8 mouse cellular contexts compared by ENCODE assay signal in the genomic region with DNA sequence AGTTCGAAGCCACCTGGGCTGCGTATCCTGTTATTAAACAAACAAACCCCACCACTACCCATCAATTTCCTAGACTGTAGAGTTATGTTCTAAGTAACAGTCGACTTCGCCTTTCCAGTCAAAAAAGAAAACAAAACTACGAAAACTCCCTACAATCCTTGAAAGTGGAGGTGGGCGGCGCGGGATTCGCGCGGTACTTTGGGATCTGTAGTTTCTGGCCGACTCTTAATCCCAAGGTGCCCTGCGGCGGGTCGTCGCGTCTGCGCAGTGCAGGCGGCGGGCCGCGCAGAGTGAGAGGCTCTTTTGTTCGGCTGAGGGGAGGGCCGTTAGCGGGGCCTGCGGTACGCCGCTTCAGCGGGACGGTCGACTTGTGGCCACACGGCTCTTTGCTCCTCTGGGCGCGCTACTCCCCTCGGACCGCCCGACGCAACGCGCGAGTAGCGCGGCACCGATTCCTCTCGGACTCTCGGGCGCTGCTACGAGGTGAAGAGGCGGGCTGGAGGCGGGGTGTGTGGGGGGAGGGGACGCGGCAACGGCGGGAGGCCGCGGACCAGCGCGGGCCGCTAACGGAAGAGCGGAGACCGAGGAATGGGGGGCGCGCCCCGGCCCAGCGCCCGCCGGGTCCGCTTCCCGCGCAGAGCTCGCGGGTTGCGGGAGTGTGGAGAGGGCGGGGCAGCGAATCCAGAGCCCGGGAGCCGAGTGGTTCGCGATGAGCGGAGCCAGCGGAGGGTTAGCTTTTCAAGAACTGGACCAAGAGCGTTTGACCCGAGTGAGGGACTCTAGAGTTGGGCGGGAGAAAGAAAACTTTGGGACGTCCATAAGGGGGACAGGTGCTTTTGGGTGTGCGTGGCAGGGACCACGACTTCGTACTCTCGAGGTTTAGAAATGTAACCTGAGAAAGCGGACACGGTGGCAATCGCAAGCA. TPM values are rescaled to one million over a fixed set of nuclear protein-coding genes. Genes with fewer than 3 reads are reported as not detected.
DNase-seq lines count a peak whose midpoint lies in the region; ATAC-seq lines count a peak whose summit lies in the region.

A gene (plus strand): TSS at position 257 of the 925 bp plus-strand sequence.

- H3K9ac ChIP-seq in heart, embryonic 14.5 days (ENCODE audit: low read length), result peak within 1 kb of the TSS; percentile 86
- H3K9ac ChIP-seq in liver, embryonic 13.5 days, result peak within 1 kb of the TSS; percentile 93
- H3K9ac ChIP-seq in stomach, embryonic 16.5 days (ENCODE audit: low read length), result peak within 1 kb of the TSS; percentile 96

- H3K9me3 ChIP-seq in heart, embryonic 14.5 days (ENCODE audit: control insufficient read depth, low read length), result no peaks in the 10 kb centered on the region
- H3K9me3 ChIP-seq in liver, embryonic 13.5 days (replicated peaks), result no peaks in the 10 kb centered on the region
- H3K9me3 ChIP-seq in stomach, embryonic 16.5 days (replicated peaks; ENCODE audit: control insufficient read depth, low read length), result no peaks in the 10 kb centered on the region

- WGBS in heart, embryonic 14.5 days, result under 1% methylated on average over 92 of the region's 93 CpGs
- under 1% methylated on average over 92 of the region's 93 CpGs for WGBS in liver, embryonic 13.5 days (ENCODE audit: insufficient replicate concordance)
- WGBS in stomach, embryonic 16.5 days, result under 1% methylated on average over 93 of the region's 93 CpGs

- peak within 1 kb of the TSS; percentile 84 for H3K4me2 ChIP-seq in heart, embryonic 14.5 days (ENCODE audit: low read length)
- peak within 1 kb of the TSS; percentile 88 for H3K4me2 ChIP-seq in liver, embryonic 13.5 days
- H3K4me2 ChIP-seq in stomach, embryonic 16.5 days (ENCODE audit: low read depth, low read length), result peak within 1 kb of the TSS; percentile 81

- DNase-seq in CD4-positive, CD25-positive, alpha-beta regulatory T cell, adult 2 months (ENCODE audit: low read depth, low spot score), result peak; percentile 93
- peak; percentile 78 for DNase-seq in fibroblast of lung, adult 2 months (ENCODE audit: low read depth)
- peak; percentile 95 for DNase-seq in kidney, postnatal 14 days
- peak; percentile 85 for DNase-seq in liver, embryonic 13.5 days
- peak; percentile 93 for DNase-seq in neural tube, embryonic 10.5 days (ENCODE audit: extremely low spot score, low spot score)

- no peaks in the 10 kb centered on the region for H3K27me3 ChIP-seq in heart, embryonic 14.5 days (ENCODE audit: control insufficient read depth, insufficient read depth, low read length)
- H3K27me3 ChIP-seq in liver, embryonic 13.5 days, result no peaks in the 10 kb centered on the region
- no peaks in the 10 kb centered on the region for H3K27me3 ChIP-seq in stomach, embryonic 16.5 days (ENCODE audit: control insufficient read depth, insufficient read depth, low read length)

- H3K27ac ChIP-seq in brown adipose tissue, adult 24 weeks (replicated peaks; ENCODE audit: low read depth, low read length), result peak within 1 kb of the TSS; percentile 87
- H3K27ac ChIP-seq in heart, embryonic 14.5 days (replicated peaks in 1 of 2; ENCODE audit: control insufficient read depth in 1 of 2, insufficient read depth in 1 of 2, low read depth in 2 of 2, low read length in 2 of 2), result peak within 1 kb of the TSS; percentile 93 to 94
- H3K27ac ChIP-seq in liver, embryonic 13.5 days, result peak within 1 kb of the TSS; percentile 93
- peak within 1 kb of the TSS; percentile 98 for H3K27ac ChIP-seq in stomach, embryonic 16.5 days (ENCODE audit: low read length)

- H3K4me1 ChIP-seq in brown adipose tissue, adult 24 weeks (ENCODE audit: control insufficient read depth, insufficient read depth, insufficient read length, low read length), result peaks cover 6% of the 10 kb centered on the region
- peaks cover 4 to 20% of the 10 kb centered on the region in 2 experiments for H3K4me1 ChIP-seq in heart, embryonic 14.5 days (ENCODE audit: control insufficient read depth in 2 of 2, insufficient read depth in 2 of 2, low read length in 2 of 2)
- peaks cover 45% of the 10 kb centered on the region for H3K4me1 ChIP-seq in liver, embryonic 13.5 days (replicated peaks)
- peaks cover 13% of the 10 kb centered on the region for H3K4me1 ChIP-seq in stomach, embryonic 16.5 days (ENCODE audit: control insufficient read depth, insufficient read depth, low read length)

- H3K36me3 ChIP-seq in heart, embryonic 14.5 days (ENCODE audit: control insufficient read depth, insufficient read depth, low read length), result peaks cover 9% of the 10 kb centered on the region; the same call in 1 of the 2 replicates
- peaks cover 14% of the 10 kb centered on the region for H3K36me3 ChIP-seq in liver, embryonic 13.5 days
- H3K36me3 ChIP-seq in stomach, embryonic 16.5 days (ENCODE audit: control insufficient read depth, insufficient read depth, low read length), result no peaks in the 10 kb centered on the region

- peak; percentile 93 for ATAC-seq in heart, embryonic 14.5 days (ENCODE audit: insufficient number of reproducible peaks, insufficient read depth, low FRiP score, low read depth)
- ATAC-seq in liver, embryonic 13.5 days (ENCODE audit: low read depth), result peak; percentile 97
- peak; percentile 98 for ATAC-seq in stomach, embryonic 16.5 days (ENCODE audit: insufficient read depth, low FRiP score)

- peak within 1 kb of the TSS; percentile 83 for H3K4me3 ChIP-seq in brown adipose tissue, adult 24 weeks (ENCODE audit: insufficient read depth, low read depth, low read length)
- peak within 1 kb of the TSS; percentile 73 to 78 for H3K4me3 ChIP-seq in heart, embryonic 14.5 days (ENCODE audit: control insufficient read depth in 1 of 2, insufficient read depth in 1 of 2, low read depth in 1 of 2, low read length in 2 of 2)
- peak within 1 kb of the TSS; percentile 93 for H3K4me3 ChIP-seq in liver, embryonic 13.5 days (replicated peaks)
- H3K4me3 ChIP-seq in stomach, embryonic 16.5 days (replicated peaks; ENCODE audit: low read length), result peak within 1 kb of the TSS; percentile 92

RNA-seq across cellular contexts. Expression of the gene that starts here (rescaled TPM):
- polyA plus RNA-seq in brown adipose tissue, adult 24 weeks (2012; ENCODE audit: insufficient read depth, insufficient read length, missing spikeins), result 24.3 and 31.2 TPM in 2 replicates
- polyA plus RNA-seq in heart, embryonic 14.5 days (2014; fragmentation: Nextera tagmentation; extraction: Ambion mirVana), result 41.1 and 44.2 TPM in 2 replicates
- polyA plus RNA-seq in liver, embryonic 13.5 days (2015; fragmentation: Nextera tagmentation; extraction: Ambion mirVana), result 47.5 and 51.9 TPM in 2 replicates
- polyA plus RNA-seq in stomach, embryonic 16.5 days (2015; fragmentation: Nextera tagmentation; extraction: Ambion mirVana), result 67.5 and 75.1 TPM in 2 replicates

Comparison
In these comparisons a context has a peak if more than half of its experiments do, and no peak if none do; other contexts are left out.
1. Peak in every context shown above with its lines: DNase-seq, ATAC-seq, H3K4me3 ChIP-seq and H3K27ac ChIP-seq.